Mouse (Mus musculus) megakaryocyte progenitor cell, adult 5-6 weeks (primary cell): ENCODE data around the gene Gzmn. TPM values are rescaled to one million over a fixed set of nuclear protein-coding genes. Genes with fewer than 3 reads are reported as not detected.
"Not testable (repeated sequence)": the region's sequence is repeated elsewhere in the genome, so short reads cannot be mapped to it uniquely, and the experiment has no call there.

Experiments
- ATAC-seq: replicated peaks from 2 replicates; pipeline ENCODE4 v1.8.0; 2016; ENCODE audit warnings: mild to moderate bottlenecking, moderate TSS enrichment, inconsistent platforms; ENCODE audit not compliant: poor library complexity
- total RNA-seq, 2 experiments: library from RNA; stranded (forward) in 1 of 2; stranded (reverse) in 1 of 2; fragments of 157-497, 149-512 nt in 1 of 2; fragments of 200-1000 nt in 1 of 2; gene quantifications; 2 replicates each; pipeline versions ENCODE4 v1.2.3 to v1.2.4; 2015 to 2017

The Gzmn gene
- not detected in 2 replicates for total RNA-seq (2015)
- not detected in 2 replicates for total RNA-seq (2017)

- ATAC-seq: no peak
Observed at GRCm38 (mm10) chr14:56174499-56174898, at the start of gene Gzmn. Gene Gzmn, minus strand, starts transcription at chr14:56174599.

- ATAC-seq: no peak
Observed at GRCm38 (mm10) chr14:56211317-56211716, 36.9 kb upstream of the Gzmn start, which contains the start of gene Gzmf. Gene Gzmf, minus strand, starts transcription at chr14:56211417.

- ATAC-seq: no peak
Observed at GRCm38 (mm10) chr14:56205613-56206012, 31.2 kb upstream of the Gzmn start.

DNA sequence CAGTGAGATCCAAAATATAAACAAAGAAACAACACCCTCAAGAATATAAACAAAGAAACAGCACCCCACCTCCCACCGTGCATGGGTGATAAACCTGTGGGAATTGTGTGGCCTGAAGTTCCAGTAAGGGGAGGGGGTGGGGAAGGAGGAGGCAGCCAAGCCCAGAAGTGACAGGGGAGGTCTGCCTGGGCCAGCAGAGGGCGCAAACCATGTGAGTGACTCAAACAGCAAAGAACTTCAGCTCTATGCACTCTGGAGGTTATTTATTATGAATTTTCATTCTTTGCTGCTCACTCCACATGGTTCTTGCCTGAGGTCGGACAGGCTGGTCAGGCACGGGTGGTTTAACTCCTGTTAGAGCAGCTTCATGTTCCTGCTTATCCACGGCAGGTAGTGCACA, 30.6 kb upstream of the Gzmn start:
- peak; percentile 84 for ATAC-seq

DNA sequence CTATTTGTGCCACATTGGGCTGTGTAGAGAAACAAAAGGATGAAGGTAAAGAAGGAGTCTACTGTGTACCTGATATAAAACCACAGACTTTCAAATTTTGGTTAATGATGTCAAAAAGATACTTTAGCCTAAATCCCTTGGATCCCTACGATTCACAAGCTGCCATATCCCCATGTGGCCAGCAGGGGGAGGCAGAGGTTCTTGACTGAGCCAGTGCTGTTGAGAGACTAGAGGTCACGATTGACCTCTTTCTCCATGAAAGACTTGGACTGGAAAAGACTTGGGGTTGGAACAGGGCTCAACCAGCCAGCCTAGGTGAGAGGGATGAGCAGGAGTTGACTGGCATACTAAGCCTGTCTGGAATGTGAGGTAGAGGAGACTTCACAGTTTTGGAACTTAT, 29.6 kb upstream of the Gzmn start:
- peak; percentile 80 for ATAC-seq

GRCm38 (mm10) chr14:56186946-56187345, 12.5 kb upstream of the Gzmn start:
- ATAC-seq: no peak

GRCm38 (mm10) chr14:56186521-56186920, 12.1 kb upstream of the Gzmn start:
- ATAC-seq: no peak

GRCm38 (mm10) chr14:56177651-56178050, 3.3 kb upstream of the Gzmn start:
- ATAC-seq: peak; percentile 55; the same call in 1 of the 2 replicates

- no peak for ATAC-seq
Observed at GRCm38 (mm10) chr14:56173396-56173795, 1.0 kb downstream of the Gzmn start.

GRCm38 (mm10) chr14:56172744-56173143, 1.7 kb downstream of the Gzmn start:
- no peak for ATAC-seq

DNA sequence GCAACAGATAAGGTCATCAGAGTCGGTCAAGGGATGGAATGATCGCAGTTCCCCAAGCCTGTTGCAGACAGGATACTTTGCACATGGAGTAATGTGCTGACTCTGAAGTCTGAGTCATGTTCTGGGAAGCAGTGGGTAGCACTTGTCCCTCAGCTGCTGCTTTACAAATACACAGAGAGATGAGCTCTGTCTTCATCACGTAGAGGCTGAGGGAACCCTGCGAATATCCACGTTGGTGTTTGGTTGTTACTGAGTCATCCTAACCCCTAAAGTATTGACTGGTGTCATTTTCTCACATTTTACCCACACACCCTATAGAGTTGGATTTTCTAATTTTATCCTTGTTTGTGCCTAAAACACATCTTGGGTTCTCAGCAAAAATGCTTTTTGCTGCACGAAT, 6.4 kb downstream of the Gzmn start:
- no peak for ATAC-seq

- no peak for ATAC-seq
Observed at GRCm38 (mm10) chr14:56162109-56162508, 12.3 kb downstream of the Gzmn start.

- ATAC-seq: not testable (repeated sequence)
Observed at GRCm38 (mm10) chr14:56159479-56159878, 14.9 kb downstream of the Gzmn start, which contains the start of gene Gzmg. Gene Gzmg, minus strand, starts transcription at chr14:56159579.

- no peak for ATAC-seq
Observed at GRCm38 (mm10) chr14:56155340-56155739, 19.1 kb downstream of the Gzmn start.

GRCm38 (mm10) chr14:56133675-56134074, 40.7 kb downstream of the Gzmn start:
- ATAC-seq: not testable (repeated sequence)

DNA sequence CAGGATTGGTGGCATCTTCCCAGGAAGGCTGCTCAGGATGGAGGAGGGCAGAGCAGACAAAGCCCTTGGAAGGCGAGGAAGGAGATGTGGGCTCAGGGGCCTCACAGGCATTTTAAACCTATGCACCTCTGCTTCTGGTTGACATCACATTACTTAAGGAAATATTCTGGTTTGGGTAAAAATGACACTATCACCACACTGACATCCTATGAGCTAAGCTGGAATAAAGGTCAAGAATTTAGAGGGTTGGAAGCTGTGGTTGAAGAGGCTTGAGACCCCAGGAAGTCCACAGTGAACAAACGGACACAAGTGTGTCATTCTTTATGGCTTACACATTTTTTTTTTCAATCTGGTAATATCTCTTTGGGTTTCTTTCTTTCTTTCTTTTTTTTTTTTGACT, 41.9 kb downstream of the Gzmn start, which contains the start of gene Gzmd:
Gene Gzmd, minus strand, starts transcription at position 101 of the 400 bp plus-strand sequence.
- not testable (repeated sequence) for ATAC-seq

DNA sequence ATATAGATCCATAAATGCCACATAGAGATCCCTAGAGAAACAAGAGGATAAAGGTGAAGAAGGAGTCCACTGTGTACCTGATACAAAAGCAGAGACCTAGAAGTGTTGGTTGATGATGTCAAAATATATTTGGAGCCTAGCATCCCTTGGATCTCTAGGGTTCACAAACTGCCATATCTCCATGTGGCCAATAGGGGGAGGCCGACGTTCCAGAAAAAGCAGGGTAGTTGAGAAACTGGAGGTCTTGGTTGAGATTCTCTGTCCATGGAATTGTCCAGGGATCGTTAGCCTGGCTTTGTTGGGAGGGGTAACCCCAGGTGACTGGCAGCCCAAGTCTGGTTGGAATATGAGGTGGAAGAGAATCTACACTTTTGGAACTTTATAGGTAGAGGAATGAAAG, 46.1 kb downstream of the Gzmn start:
- ATAC-seq: peak; percentile 48; the same call in 1 of the 2 replicates

DNA sequence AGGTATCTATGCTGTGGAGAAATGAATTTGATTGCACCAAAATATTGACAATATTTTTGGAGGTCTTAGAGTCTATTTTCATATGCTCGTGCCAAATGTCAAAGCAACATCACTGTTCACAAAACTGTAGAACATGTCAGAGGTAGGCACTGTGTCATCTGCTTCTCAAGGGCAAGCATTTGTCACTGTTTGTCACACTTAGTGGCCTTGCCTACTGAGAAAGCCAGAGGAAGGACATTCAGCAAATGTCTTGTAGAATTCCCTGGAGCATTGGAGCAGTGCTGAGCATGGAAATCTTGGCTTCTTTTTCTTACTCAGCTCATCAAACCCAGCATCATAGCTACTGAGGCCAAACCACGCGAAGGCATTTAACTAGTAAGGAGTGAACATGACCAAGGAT, 50.9 kb downstream of the Gzmn start:
- ATAC-seq: no peak

DNA sequence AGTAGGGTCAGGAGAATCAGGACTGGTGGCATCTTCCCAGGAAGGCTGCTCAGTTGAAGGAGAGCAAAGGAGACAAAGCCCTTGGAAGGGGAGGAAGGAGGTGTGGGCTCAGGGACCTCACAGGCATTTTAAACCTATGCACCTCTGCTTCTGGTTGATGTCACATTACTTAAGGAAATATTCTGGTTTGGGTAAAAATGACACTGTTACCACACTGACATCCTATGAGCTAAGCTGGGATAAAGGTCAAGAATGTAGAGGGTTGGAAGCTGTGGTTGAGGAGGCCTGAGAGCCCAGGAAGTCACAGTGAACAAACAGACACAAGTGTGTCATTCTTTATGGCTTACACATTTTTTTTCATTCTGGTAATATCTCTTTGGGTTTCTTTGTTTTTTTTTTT, 53.9 kb downstream of the Gzmn start, which contains the start of gene Gzme:
Gene Gzme, minus strand, starts transcription at position 101 of the 400 bp plus-strand sequence.
- ATAC-seq: no peak
